Mouse (Mus musculus) ES-E14 (cell line): ENCODE results near the gene Xcl1.

Experiments
- CHD2 ChIP-seq: IDR thresholded peaks from 2 replicates; pipeline ENCODE4 v1.6.1; 2014; ENCODE audit warnings: mild to moderate bottlenecking, low read depth, low read length, inconsistent platforms
- HCFC1 ChIP-seq: IDR thresholded peaks from 2 replicates; pipeline ENCODE4 v1.6.1; 2012; ENCODE audit warnings: low read length, inconsistent platforms, borderline replicate concordance; ENCODE audit not compliant: insufficient read depth
- MAFK ChIP-seq: IDR thresholded peaks from 2 replicates; pipeline ENCODE4 v1.6.1; 2014; ENCODE audit warnings: mild to moderate bottlenecking, low read depth, low read length, inconsistent platforms; ENCODE audit not compliant: insufficient read depth
- ZC3H11A ChIP-seq: IDR thresholded peaks from 2 replicates; pipeline ENCODE4 v1.6.1; 2012; ENCODE audit warnings: low read depth, mild to moderate bottlenecking, inconsistent platforms, low read length, borderline replicate concordance

- no peak for TF ChIP-seq MAFK
- no peak for TF ChIP-seq CHD2
- TF ChIP-seq HCFC1 = no peak
- TF ChIP-seq ZC3H11A = no peak
Observed at GRCm38 (mm10) chr1:164895806-164896205, 39.5 kb downstream of the Xcl1 start.
